Mouse (Mus musculus) ovary, postnatal 14 days (tissue): Measurements from ENCODE around the gene Gsto2.
A peak's percentile ranks its signal among the peaks of the same experiment; 100 is the strongest.
"Not testable (repeated sequence)": the region's sequence is repeated elsewhere in the genome, so short reads cannot be mapped to it uniquely, and the experiment has no call there.

Experiments used
- DNase-seq: peaks from one replicate; pipeline ENCODE4 v3.0.0; 2022; ENCODE audit warnings: low spot score

Gene Gsto2

GRCm38 (mm10) chr19:47865353-47865947, at the start of gene Gsto2:
TSS of gene Gsto2 (plus strand) at chr19:47865534.
- DNase-seq = peak; percentile 82

- DNase-seq = no peak
Measured at GRCm38 (mm10) chr19:47817692-47818091, 47.6 kb upstream of the Gsto2 start.

DNA sequence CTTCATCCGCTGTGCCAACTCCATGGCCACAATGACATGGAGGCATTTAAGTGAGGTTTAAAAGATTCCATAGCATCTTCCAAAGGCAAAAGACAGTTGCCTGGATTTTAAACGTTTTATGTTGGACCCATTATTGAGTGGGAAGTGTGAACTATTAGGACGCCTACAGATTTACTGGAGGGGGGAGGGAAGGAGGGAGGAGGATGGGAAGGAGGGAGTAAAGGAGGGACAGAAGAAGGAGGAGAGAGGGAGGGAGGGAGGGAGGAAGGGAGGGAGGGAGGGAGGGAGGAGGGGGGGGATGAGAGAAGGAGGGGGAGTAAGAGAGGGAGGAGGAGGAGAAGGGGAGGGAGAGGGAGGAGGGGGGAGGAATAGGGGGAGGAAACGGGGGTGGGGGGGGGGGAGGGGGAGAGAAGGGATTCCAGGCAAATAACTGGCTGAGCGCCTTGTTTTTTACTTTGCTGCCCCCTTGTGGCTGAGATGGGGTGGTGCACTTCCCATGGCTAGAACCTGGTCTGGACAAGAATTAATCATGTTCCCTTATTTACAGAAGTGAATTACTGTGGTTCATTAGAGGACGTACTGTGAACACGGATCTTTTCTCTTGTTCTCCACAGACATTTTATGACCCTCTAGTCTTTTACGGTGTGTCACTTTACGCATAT, 44.4 kb upstream of the Gsto2 start:
- DNase-seq = peak; percentile 79

- no peak for DNase-seq
Measured at GRCm38 (mm10) chr19:47821494-47821872, 43.9 kb upstream of the Gsto2 start.

DNA sequence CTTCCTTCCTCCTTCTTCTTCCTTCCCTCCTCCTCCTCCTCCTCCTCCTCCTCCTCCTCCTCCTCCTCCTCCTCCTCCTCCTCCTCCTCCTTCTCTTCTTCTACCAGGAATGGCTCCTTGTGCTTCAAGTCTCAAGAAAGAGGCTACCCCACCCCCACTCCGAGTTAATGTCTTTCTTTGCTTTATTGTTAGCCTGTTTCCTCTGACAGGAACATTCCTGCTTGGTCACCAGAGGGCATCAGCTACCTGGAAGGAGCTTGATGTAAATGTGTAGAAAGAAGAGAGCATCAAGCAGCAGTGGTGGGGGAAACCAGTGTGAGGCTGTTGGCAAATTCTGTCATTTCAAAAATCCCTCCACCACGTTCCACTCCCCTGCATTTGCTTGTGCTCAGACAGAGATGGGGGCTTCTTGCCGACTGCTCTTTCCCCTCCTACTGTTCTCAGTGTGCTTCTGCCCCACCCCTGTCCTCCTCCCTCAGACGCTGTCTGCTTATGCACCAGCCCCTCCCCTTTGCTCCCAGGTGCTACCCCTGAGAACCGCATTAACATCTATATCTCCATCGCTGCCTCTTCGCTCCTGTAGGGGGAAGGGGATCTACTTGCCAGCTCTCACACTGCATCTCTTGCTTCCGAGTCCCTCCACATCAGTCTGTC, 43.1 kb upstream of the Gsto2 start:
- no peak for DNase-seq

DNA sequence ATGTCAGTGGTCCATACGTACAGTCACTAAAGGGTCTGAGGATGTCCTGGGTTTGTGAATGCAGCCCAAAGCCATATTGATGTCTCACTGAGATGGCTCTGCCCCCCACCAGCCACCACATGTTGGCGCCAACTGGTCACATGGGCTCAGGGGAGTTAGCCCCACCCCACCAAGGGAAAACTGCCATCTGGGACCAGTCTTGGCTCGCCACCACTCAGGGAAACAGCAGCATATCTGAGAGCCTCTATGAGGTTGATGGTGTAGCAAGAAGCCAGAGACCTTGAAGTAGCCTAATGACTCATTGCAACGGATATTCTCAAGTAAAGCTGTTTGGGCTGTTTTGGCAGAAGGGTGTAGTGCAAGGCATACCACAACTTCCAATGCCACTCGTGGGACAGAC, 41.3 kb upstream of the Gsto2 start:
- DNase-seq = no peak

- DNase-seq = no peak
Measured at GRCm38 (mm10) chr19:47829913-47830450, 35.4 kb upstream of the Gsto2 start.

DNA sequence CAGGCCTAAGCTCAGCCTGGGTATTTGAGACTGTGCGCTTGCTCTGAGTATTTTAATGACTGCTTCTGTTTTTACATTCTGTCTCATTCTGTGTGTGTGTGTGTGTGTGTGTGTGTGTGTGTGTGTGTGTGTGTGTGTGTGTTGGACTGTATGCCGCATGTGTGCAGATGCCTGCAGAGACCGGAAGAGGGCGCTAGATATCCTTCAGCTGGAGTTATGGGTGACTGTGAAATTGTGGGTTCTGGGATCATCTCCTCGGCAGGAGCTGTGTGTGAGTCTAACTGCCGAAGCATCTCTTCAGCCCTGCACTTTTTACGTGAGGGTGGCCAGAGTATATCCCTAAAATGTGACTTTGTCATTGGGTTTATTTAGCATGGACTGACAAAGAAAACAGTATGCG, 34.2 kb upstream of the Gsto2 start:
- DNase-seq = no peak

- DNase-seq = no peak
Measured at GRCm38 (mm10) chr19:47832316-47832715, 33.0 kb upstream of the Gsto2 start.

GRCm38 (mm10) chr19:47834614-47835013, 30.7 kb upstream of the Gsto2 start:
- DNase-seq = no peak

DNA sequence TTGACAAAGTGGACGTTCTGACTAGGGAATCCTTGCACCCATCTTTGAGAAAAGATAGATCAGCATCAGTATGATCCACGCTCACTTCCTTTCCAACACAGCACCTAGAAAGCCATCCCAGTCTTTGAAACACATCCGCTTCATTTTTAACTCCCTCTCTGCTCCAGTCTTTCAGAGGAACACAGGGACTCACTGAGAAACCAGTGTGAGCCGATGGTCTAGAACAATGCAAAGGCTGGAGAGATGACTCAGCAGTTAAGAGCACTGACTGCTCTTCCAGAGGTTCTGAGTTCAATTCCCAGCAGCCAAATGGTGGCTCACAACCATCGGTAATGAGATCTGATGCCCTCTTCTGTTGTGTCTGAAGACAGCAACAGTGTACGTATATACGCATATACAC, 29.6 kb upstream of the Gsto2 start:
- no peak for DNase-seq

DNA sequence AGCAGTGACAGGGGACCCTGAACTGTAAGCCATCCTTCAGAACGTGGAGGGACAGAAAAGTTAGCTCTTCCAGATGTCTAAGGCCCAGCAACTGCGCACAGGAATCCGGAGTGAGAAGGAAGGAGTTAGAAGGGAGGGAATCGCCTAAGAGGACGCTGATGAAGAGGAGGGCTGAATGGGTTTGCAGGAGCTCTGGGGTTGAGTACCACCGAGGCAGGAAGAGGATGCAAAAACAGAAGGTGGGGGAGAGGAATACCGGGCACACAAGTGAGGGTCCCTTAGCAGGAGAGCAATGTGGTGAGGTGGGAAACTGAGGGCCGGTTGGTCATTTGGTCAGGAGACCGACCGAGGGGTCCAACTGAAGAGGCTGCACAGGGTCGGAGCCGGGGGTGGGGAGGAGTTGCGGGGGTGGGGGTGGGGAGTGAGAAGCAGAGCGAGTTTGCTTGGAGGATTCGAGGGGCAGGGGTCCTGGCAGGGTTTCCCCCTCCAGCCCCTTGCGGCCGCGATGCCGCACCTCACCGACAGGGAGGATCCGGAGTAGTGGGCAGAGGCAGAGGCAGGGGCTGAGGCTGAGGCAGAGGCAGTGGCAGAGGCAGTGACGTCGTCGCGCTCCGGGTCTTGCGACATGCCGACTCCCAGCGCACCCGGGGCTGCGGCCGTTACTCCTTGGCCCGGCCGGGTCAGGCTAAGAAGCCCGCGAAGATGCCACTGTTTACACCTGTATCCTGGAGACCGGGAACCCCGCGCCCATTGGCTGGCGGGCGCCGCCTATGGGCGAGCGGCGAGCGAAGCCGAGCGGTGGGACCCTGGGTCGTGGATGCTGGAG, 28.4 kb upstream of the Gsto2 start:
- peak; percentile 54 for DNase-seq

DNA sequence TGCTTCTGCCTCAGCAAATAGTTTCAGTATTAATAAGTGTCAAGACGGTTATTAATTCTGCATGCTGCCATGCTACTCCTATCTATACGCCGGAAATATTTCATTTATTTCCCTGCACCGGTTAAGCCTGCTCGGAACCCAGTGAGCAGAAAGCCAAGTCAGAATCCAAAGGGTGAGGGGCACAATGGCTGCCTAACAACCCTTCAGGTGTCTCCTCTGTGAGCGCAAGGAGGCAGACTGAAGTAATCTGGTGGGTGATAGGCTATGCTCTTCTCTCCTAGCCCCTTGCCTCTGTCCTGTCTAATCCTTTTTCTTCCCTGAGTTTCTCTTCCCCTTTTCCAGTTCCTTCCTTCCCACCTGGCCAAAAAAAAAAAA, 27.8 kb upstream of the Gsto2 start:
- no peak for DNase-seq

- DNase-seq = not testable (repeated sequence)
Measured at GRCm38 (mm10) chr19:47841234-47841633, 24.1 kb upstream of the Gsto2 start.

GRCm38 (mm10) chr19:47849735-47850134, 15.6 kb upstream of the Gsto2 start:
- DNase-seq = no peak

DNA sequence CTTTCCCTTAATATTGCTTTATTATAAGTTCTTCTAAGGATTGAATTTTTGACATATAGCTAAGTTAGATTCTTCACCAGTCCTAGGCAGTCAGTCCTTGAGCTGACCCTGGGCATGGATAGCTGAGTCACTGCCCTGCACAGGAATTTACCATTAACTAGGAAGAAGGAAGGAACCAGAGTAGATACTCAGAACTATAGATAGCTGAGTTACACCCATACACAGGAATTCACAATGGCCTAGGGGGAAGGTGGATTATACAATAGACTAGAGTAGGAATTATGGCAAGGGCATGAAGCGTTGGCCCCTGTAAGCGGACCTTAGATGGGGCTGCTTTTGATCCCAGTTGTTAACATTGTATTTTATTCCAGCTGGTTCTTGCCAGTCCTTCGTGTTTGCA, 13.2 kb upstream of the Gsto2 start:
- not testable (repeated sequence) for DNase-seq

GRCm38 (mm10) chr19:47853053-47853452, 12.3 kb upstream of the Gsto2 start:
- DNase-seq = no peak

DNA sequence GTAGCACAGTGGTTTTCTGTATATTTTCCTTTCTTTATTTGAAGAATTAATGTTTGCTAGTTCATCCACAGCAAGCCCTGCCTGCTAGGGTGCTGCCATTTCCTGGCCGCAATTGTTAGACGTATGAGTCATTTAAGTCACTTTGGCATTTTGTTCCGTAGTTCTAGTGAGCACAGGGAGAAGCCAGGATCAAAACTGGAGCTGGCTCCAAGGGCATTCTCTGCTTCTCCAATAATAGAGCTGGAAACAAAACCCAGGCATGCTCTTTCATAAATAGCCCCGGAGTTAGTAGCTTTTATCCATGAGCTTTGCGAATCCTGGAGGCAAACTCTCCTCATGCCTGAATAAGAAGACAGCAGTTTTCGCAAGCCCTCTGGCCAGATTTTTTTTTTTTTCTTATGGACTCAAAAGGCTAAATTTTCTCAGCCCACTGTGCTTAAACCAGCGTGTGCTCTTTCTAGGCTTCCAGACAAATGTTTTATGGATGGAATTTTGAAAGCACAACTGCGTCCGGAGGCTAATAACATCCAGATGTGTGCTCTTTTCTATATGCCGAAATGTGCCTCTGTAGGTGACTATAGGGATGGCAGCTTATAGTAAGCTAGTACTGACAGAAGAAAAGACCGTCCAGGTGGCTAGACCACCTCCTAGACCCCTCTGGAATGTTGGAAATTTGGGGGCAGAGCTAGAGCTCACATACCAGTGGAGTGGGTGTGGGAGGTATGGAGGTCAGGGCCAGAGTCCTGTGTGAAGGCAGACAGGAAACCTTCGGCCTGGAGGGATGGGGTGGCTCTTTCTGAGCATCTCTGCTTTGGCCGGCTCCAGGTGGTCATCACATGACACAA, 11.2 kb upstream of the Gsto2 start:
- no peak for DNase-seq

GRCm38 (mm10) chr19:47854796-47855783, 10.2 kb upstream of the Gsto2 start, which contains the start of gene Gsto1:
TSS of gene Gsto1 (plus strand) at chr19:47854970.
- peak; percentile 82 for DNase-seq
